Mouse (Mus musculus) liver, embryonic 16.5 days (tissue): Measurements from ENCODE around the gene Ank2. TPM values are rescaled to one million over a fixed set of nuclear protein-coding genes. Genes with fewer than 3 reads are reported as not detected.

Experiments used
- ATAC-seq: fragments of 200-750 bp; cut with Nextera tagmentation; 2 replicates; pipeline ENCODE4 v1.8.0; 2017; ENCODE audit warnings: low read depth, mild to moderate bottlenecking, moderate number of reproducible peaks, moderate library complexity
- H3K27ac ChIP-seq: fragments of 300-500 bp; sonication (generic); 2 replicates; pipeline ENCODE4 v1.5.1; 2014; ENCODE audit warnings: mild to moderate bottlenecking, low read length
- H3K27me3 ChIP-seq: fragments of 300-500 bp; sonication (generic); 2 replicates; pipeline ENCODE4 v1.6.1; 2014; ENCODE audit warnings: low read depth, low read length, mixed read lengths; ENCODE audit not compliant: control insufficient read depth, insufficient read depth
- H3K36me3 ChIP-seq: fragments of 300-500 bp; sonication (generic); 2 replicates; pipeline ENCODE4 v1.6.1; 2014; ENCODE audit warnings: mild to moderate bottlenecking; ENCODE audit not compliant: control insufficient read depth, insufficient read depth
- H3K4me1 ChIP-seq: fragments of 300-500 bp; sonication (generic); 2 replicates; pipeline ENCODE4 v1.6.1; 2014; ENCODE audit warnings: low read depth, low read length, mixed read lengths; ENCODE audit not compliant: control insufficient read depth
- H3K4me2 ChIP-seq: fragments of 300-500 bp; sonication (generic); 2 replicates; pipeline ENCODE4 v1.6.1; 2014; ENCODE audit warnings: low read depth, low read length, mixed read lengths
- H3K4me3 ChIP-seq: fragments of 300-500 bp; sonication (generic); 2 replicates; pipeline ENCODE4 v1.5.1; 2014; ENCODE audit warnings: low read depth, mild to moderate bottlenecking, low read length
- H3K9ac ChIP-seq: fragments of 300-500 bp; sonication (generic); 2 replicates; pipeline ENCODE4 v1.6.1; 2014; ENCODE audit warnings: low read depth, low read length
- H3K9me3 ChIP-seq: fragments of 300-500 bp; sonication (generic); replicated peaks from 2 replicates; pipeline ENCODE4 v1.6.1; 2016; ENCODE audit warnings: low read length; ENCODE audit not compliant: control insufficient read depth
- WGBS: fragments of 180-500 bp; shearing (Covaris S2); extraction: QIAGEN DNeasy Blood & Tissue Kit; methylation state at CpG from one replicate; pipeline ENCODE4 v1.1.7; 2014; ENCODE audit not compliant: insufficient replicate concordance; 5-methylcytosine and 5-hydroxymethylcytosine counted together
- polyA plus RNA-seq: library from polyadenylated mRNA; unstranded; fragments of >200 nt; fragmentation: Nextera tagmentation; extraction: Ambion mirVana; gene quantifications from 2 replicates; pipeline ENCODE4 v1.2.1, GENCODE M21; 2015

The Ank2 gene
- polyA plus RNA-seq, 1 experiment from 2014 or later, result 10.4 TPM

DNA sequence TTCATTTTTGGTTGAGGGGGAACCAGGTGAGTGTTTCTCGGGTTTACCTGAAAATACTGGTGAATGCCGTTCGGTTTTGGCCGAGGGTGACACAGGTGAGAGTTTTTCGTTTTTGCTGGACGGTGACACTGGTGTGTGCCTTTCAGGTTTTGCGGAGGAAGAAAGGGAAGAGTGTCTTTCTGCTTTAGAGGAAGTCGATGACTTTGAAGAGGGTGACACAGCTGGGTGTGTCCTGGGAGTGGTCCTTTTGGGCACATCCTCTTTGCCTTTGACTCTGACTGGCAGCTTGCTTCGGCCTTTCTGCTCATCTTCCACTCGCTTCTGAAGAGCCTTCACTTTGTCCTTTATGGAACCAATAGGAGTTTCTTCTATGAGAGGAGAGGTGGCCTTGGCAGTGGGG, 552.6 kb downstream of the Ank2 start:
- Histone ChIP-seq H3K4me2 (no peak overlapping the region), H3K27ac (no peak overlapping the region), H3K9ac (no peak overlapping the region), H3K27me3 (no peaks in the 10 kb centered on the region), H3K4me3 (no peak overlapping the region), H3K9me3 (no peaks in the 10 kb centered on the region), H3K36me3 (no peaks in the 10 kb centered on the region), H3K4me1 (no peaks in the 10 kb centered on the region)
- ATAC-seq, result no peak
- WGBS, result 73% methylated on average over 10 of the region's 10 CpGs

- H3K36me3 ChIP-seq, result no peaks in the 10 kb centered on the region
- no peak overlapping the region for H3K4me3 ChIP-seq
- H3K4me1 ChIP-seq, result no peaks in the 10 kb centered on the region
- ATAC-seq, result no peak
- WGBS, result 39% methylated on average over 4 of the region's 4 CpGs
- H3K27me3 ChIP-seq, result no peaks in the 10 kb centered on the region
- H3K4me2 ChIP-seq, result no peak overlapping the region
- no peak overlapping the region for H3K27ac ChIP-seq
- H3K9me3 ChIP-seq, result no peaks in the 10 kb centered on the region
- no peak overlapping the region for H3K9ac ChIP-seq
Measured at GRCm38 (mm10) chr3:126944838-126945237, 554.3 kb downstream of the Ank2 start.

DNA sequence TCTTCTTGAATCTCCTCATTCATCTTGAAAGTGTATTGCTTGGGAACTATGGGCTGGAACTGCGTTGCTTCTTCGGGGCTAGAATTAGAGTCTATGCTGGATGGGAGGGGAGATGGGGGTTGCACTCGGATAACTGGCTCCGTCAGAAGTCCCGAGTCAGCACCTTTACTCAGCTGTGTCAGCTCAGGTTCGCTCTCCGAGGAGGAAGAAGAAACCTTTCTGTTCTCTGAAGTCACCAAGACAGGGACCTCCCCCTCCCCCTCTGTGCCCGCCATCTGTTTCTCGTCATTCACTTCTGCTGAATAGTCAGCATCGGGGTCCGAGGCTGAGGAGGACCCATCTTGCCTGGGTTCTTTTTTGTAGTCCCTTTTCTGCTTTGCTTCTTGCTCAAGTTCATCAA, 555.1 kb downstream of the Ank2 start:
- no peaks in the 10 kb centered on the region for H3K9me3 ChIP-seq
- no peak for ATAC-seq
- 66% methylated on average over 11 of the region's 11 CpGs for WGBS
- no peak overlapping the region for H3K27ac ChIP-seq
- H3K4me3 ChIP-seq, result no peak overlapping the region
- H3K4me2 ChIP-seq, result no peak overlapping the region
- no peaks in the 10 kb centered on the region for H3K27me3 ChIP-seq
- H3K4me1 ChIP-seq, result no peaks in the 10 kb centered on the region
- H3K9ac ChIP-seq, result no peak overlapping the region
- no peaks in the 10 kb centered on the region for H3K36me3 ChIP-seq

DNA sequence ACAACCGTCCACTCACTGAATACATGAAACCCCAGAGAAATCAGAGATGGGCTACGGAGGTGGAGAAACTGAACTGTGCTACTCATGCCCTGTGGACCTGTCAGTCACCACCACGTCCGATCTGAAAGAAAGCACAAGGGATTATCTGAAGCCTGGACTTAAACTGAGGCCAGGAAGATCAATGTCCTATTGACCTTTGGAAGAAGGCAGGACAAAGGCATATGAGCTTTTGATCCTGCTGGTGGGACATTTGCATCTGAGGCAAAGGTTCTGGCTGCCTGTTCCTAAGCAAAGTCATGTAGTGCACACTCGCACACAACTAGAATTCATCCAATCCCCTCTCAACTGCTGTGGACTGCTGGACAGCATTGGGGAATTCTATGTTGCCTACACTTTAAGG, 558.7 kb downstream of the Ank2 start:
- Histone ChIP-seq H3K4me2 (no peak overlapping the region), H3K36me3 (no peaks in the 10 kb centered on the region), H3K4me1 (no peaks in the 10 kb centered on the region), H3K27me3 (no peaks in the 10 kb centered on the region), H3K9me3 (no peaks in the 10 kb centered on the region), H3K4me3 (no peak overlapping the region), H3K9ac (no peak overlapping the region), H3K27ac (no peak overlapping the region)
- peak; percentile 35; the same call in 1 of the 2 replicates for ATAC-seq
- 62% methylated on average over 5 of the region's 5 CpGs for WGBS

- no peak overlapping the region for H3K9ac ChIP-seq
- no peaks in the 10 kb centered on the region for H3K27me3 ChIP-seq
- WGBS, result 25% methylated on average over 4 of the region's 4 CpGs
- H3K4me3 ChIP-seq, result no peak overlapping the region
- H3K27ac ChIP-seq, result no peak overlapping the region
- H3K4me2 ChIP-seq, result no peak overlapping the region
- no peaks in the 10 kb centered on the region for H3K9me3 ChIP-seq
- no peak for ATAC-seq
- H3K4me1 ChIP-seq, result no peaks in the 10 kb centered on the region
- no peaks in the 10 kb centered on the region for H3K36me3 ChIP-seq
Measured at GRCm38 (mm10) chr3:126931884-126932506, 567.2 kb downstream of the Ank2 start.

GRCm38 (mm10) chr3:126923575-126924382, 575.4 kb downstream of the Ank2 start:
- H3K27ac ChIP-seq, result no peak overlapping the region
- no peaks in the 10 kb centered on the region for H3K4me1 ChIP-seq
- H3K4me3 ChIP-seq, result no peak overlapping the region
- ATAC-seq, result no peak
- no peaks in the 10 kb centered on the region for H3K36me3 ChIP-seq
- no peak overlapping the region for H3K9ac ChIP-seq
- H3K9me3 ChIP-seq, result no peaks in the 10 kb centered on the region
- 0 out of 2 replicates have a peak overlapping the region, but pooled peaks have one; percentile 20 for H3K4me2 ChIP-seq
- H3K27me3 ChIP-seq, result no peaks in the 10 kb centered on the region
- 22% methylated on average over 12 of the region's 12 CpGs for WGBS

DNA sequence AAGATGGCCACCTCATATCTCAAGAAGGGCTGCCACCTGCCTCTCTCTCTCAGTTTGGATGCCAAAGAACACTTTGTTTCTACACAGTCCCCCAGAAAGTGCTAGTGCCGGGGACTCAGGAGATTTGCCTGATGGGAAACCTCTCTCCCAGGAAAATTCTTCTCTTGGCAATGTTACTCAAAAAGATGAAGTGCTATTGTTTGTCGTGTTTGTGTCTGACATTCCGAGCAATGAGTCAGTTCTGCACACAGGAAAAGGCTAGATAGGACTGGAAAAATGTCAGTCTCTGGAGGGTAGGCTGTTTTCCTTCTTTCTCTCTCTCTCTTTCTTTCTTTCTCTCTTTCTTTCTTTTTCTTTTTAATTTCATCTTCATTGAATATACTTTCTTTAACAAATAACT, 577.2 kb downstream of the Ank2 start:
- Histone ChIP-seq H3K27me3 (no peaks in the 10 kb centered on the region), H3K4me3 (no peak overlapping the region), H3K36me3 (no peaks in the 10 kb centered on the region), H3K4me2 (no peak overlapping the region), H3K9ac (no peak overlapping the region), H3K4me1 (no peaks in the 10 kb centered on the region), H3K9me3 (no peaks in the 10 kb centered on the region), H3K27ac (no peak overlapping the region)
- 41% methylated on average over 3 of the region's 3 CpGs for WGBS
- no peak for ATAC-seq

- Histone ChIP-seq H3K36me3 (no peaks in the 10 kb centered on the region), H3K9me3 (no peaks in the 10 kb centered on the region), H3K4me3 (no peak overlapping the region), H3K27ac (no peak overlapping the region), H3K27me3 (no peaks in the 10 kb centered on the region), H3K4me2 (no peak overlapping the region), H3K9ac (no peak overlapping the region), H3K4me1 (no peaks in the 10 kb centered on the region)
- no peak for ATAC-seq
- WGBS, result 59% methylated on average over 3 of the region's 3 CpGs
Measured at GRCm38 (mm10) chr3:126920296-126920695, 578.9 kb downstream of the Ank2 start.

DNA sequence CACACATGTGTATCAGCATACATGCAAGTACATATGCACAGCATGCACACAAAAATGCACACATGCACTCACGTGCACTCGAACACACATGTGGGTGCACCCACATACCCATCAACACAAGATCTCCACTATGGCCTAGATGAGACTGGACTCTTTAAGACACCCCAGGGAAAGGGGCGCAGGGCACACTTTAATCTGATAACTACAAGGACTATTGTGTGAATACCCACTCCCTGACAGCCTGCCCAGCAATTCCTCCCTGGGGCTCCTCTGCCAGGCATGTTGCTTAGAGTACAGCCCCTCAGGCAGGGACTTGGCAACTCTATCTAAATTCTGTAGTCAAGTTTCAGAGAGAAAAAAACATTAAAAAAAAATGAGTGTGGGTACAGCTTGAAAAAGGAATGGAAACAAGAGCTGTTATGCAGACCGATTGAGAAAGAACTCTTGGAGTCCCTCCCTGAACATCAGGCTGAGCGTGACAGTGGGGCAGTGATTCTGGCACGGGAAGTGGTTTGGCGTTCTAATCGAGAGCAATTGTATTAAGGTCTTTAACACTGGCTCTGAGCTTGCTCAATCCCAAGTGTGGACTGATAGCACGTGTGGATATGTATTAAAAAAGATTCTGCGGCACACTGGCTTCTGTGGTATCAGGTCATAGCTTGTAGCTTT, 580.2 kb downstream of the Ank2 start:
- no peak for ATAC-seq
- no peaks in the 10 kb centered on the region for H3K4me1 ChIP-seq
- H3K9ac ChIP-seq, result no peak overlapping the region
- H3K9me3 ChIP-seq, result no peaks in the 10 kb centered on the region
- no peaks in the 10 kb centered on the region for H3K27me3 ChIP-seq
- no peak overlapping the region for H3K4me3 ChIP-seq
- no peaks in the 10 kb centered on the region for H3K36me3 ChIP-seq
- H3K27ac ChIP-seq, result no peak overlapping the region
- 61% methylated on average over 10 of the region's 10 CpGs for WGBS
- H3K4me2 ChIP-seq, result no peak overlapping the region
